Mouse (Mus musculus): ENCODE results near the gene Tas2r138. TPM values are rescaled to one million over a fixed set of nuclear protein-coding genes. Genes with fewer than 3 reads are reported as not detected.
A peak's percentile ranks its signal among the peaks of the same experiment; 100 is the strongest.
"Not testable (repeated sequence)": the region's sequence is repeated elsewhere in the genome, so short reads cannot be mapped to it uniquely, and the experiment has no call there.

Gene Tas2r138
- polyA plus RNA-seq, 1 experiment from 2014 or later, result not detected

DNA sequence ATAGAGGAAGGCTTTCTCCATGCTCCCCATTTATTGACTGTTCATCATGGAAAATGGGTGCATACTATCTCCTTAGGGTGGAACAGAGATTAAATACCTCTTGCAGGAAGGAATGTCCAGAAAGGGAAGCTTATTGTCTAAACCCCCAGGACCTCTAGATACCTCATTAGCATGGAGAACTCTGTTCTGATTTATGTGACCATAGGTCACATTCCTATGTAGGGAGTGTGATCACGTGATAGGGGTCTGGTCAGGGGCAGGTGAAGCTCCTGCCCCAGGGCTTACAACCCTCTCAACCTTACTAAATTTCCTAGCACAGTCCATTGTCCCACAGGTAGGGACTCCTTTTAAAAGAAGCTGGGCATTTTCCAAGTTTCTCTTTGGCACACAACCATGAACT is 13.0 kb upstream of the Tas2r138 start:
- peak; percentile 40; the same call in 1 of the 2 replicates for ATAC-seq (ENCODE audit: insufficient read depth, low FRiP score)
- H3K4me2 ChIP-seq (ENCODE audit: low read depth, low read length), result no peak overlapping the region
- no peaks in the 10 kb centered on the region for H3K9me3 ChIP-seq (replicated peaks; ENCODE audit: control insufficient read depth, low read length)
- H3K9ac ChIP-seq (ENCODE audit: low read length), result no peak overlapping the region
- H3K36me3 ChIP-seq (ENCODE audit: control insufficient read depth, insufficient read depth, low read length), result no peaks in the 10 kb centered on the region
- H3K4me3 ChIP-seq (replicated peaks; ENCODE audit: low read length), result no peak overlapping the region
- WGBS, result 48% methylated on average over 1 of the region's 1 CpGs
- H3K27me3 ChIP-seq (ENCODE audit: control insufficient read depth, insufficient read depth, low read length), result no peaks in the 10 kb centered on the region
- H3K4me1 ChIP-seq (ENCODE audit: control insufficient read depth, insufficient read depth, low read length), result no peaks in the 10 kb centered on the region
- no peak overlapping the region for H3K27ac ChIP-seq (ENCODE audit: low read length)

GRCm38 (mm10) chr6:40617965-40618364 is 4.9 kb upstream of the Tas2r138 start:
- Histone ChIP-seq H3K9me3 (replicated peaks; ENCODE audit: control insufficient read depth, low read length) (no peaks in the 10 kb centered on the region), H3K9ac (ENCODE audit: low read length) (no peak overlapping the region), H3K4me3 (replicated peaks; ENCODE audit: low read length) (no peak overlapping the region), H3K27ac (ENCODE audit: low read length) (no peak overlapping the region), H3K4me2 (ENCODE audit: low read depth, low read length) (no peak overlapping the region), H3K4me1 (ENCODE audit: control insufficient read depth, insufficient read depth, low read length) (no peaks in the 10 kb centered on the region), H3K27me3 (ENCODE audit: control insufficient read depth, insufficient read depth, low read length) (no peaks in the 10 kb centered on the region), H3K36me3 (ENCODE audit: control insufficient read depth, insufficient read depth, low read length) (no peaks in the 10 kb centered on the region)
- ATAC-seq (ENCODE audit: insufficient read depth, low FRiP score), result no peak
- WGBS, result 8% methylated on average over 2 of the region's 2 CpGs

- 68% methylated on average over 8 of the region's 8 CpGs for WGBS
- Histone ChIP-seq H3K27me3 (ENCODE audit: control insufficient read depth, insufficient read depth, low read length) (no peaks in the 10 kb centered on the region), H3K9me3 (replicated peaks; ENCODE audit: control insufficient read depth, low read length) (no peaks in the 10 kb centered on the region), H3K4me1 (ENCODE audit: control insufficient read depth, insufficient read depth, low read length) (no peaks in the 10 kb centered on the region), H3K4me3 (replicated peaks; ENCODE audit: low read length) (no peak overlapping the region), H3K9ac (ENCODE audit: low read length) (no peak overlapping the region), H3K36me3 (ENCODE audit: control insufficient read depth, insufficient read depth, low read length) (no peaks in the 10 kb centered on the region), H3K27ac (ENCODE audit: low read length) (no peak overlapping the region), H3K4me2 (ENCODE audit: low read depth, low read length) (no peak overlapping the region)
- ATAC-seq (ENCODE audit: insufficient read depth, low FRiP score), result no peak
These were observed 2.9 kb downstream of the Tas2r138 start for GRCm38 (mm10) chr6:40610244-40610643.

DNA sequence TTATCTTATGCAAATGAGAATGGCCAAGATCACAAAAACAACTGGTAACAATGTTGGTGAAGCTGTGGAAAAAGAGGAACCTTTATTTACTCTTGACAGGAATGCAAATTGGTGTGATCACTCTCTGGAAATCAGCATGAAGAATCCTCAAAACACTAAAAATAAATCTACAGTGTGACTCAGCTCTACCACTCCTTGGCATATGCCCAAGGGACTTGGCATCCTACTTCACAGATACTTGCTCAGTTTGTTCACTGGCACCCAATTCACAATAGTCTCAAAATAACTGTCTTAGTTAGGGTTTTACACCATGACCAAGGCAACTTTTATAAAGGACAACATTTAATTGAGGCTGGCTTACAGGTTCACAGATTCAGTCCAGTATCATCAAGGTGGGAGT is 5.7 kb downstream of the Tas2r138 start:
- Histone ChIP-seq H3K27ac (ENCODE audit: low read length) (no peak overlapping the region), H3K9me3 (replicated peaks; ENCODE audit: control insufficient read depth, low read length) (no peaks in the 10 kb centered on the region), H3K4me3 (replicated peaks; ENCODE audit: low read length) (no peak overlapping the region), H3K9ac (ENCODE audit: low read length) (no peak overlapping the region), H3K27me3 (ENCODE audit: control insufficient read depth, insufficient read depth, low read length) (no peaks in the 10 kb centered on the region), H3K4me1 (ENCODE audit: control insufficient read depth, insufficient read depth, low read length) (no peaks in the 10 kb centered on the region), H3K36me3 (ENCODE audit: control insufficient read depth, insufficient read depth, low read length) (no peaks in the 10 kb centered on the region), H3K4me2 (ENCODE audit: low read depth, low read length) (no peak overlapping the region)
- ATAC-seq (ENCODE audit: insufficient read depth, low FRiP score), result no peak

GRCm38 (mm10) chr6:40598546-40598945 is 14.6 kb downstream of the Tas2r138 start:
- H3K9ac ChIP-seq (ENCODE audit: low read length); ATAC-seq (ENCODE audit: insufficient read depth, low FRiP score); H3K4me1 ChIP-seq (ENCODE audit: control insufficient read depth, insufficient read depth, low read length); H3K27ac ChIP-seq (ENCODE audit: low read length); H3K36me3 ChIP-seq (ENCODE audit: control insufficient read depth, insufficient read depth, low read length); H3K9me3 ChIP-seq (replicated peaks; ENCODE audit: control insufficient read depth, low read length); H3K4me2 ChIP-seq (ENCODE audit: low read depth, low read length); H3K4me3 ChIP-seq (replicated peaks; ENCODE audit: low read length); H3K27me3 ChIP-seq (ENCODE audit: control insufficient read depth, insufficient read depth, low read length): not testable (repeated sequence)
- 37% methylated on average over 4 of the region's 4 CpGs for WGBS

DNA sequence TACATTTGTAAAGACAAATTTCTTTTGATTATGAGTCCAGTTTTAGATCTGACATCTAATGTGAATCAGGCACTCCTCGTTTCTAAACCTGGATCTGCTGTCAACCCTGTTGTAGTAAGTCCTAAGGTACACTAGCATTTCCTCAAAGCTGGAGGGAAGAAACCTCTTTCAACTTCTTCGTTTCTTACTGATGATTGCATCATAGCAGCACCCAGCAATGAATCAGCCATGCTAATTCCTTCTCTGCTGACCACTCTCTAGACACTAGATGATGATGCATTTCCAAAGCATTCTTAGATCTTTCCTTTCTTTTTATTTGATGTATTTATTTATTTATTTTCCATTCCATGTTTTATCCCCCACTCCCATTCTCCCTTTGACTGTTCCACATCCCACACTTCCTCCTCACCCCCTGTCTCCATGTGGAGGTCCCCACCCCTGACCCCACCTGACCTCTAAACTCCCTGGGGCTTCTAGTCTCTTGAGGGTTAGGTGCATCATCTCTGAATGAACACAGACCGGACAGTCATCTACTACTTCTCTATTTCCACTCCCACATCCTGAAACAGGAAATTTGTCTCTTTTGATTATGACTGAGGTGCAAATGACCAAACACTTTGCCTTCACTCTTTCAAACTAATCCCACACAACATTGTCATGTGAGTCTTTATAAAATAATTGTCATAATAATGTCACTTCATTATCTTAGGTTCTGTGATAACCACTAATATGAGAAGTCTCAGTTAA is 18.1 kb downstream of the Tas2r138 start:
- Histone ChIP-seq H3K4me2 (ENCODE audit: low read depth, low read length) (no peak overlapping the region), H3K4me1 (ENCODE audit: control insufficient read depth, insufficient read depth, low read length) (no peaks in the 10 kb centered on the region), H3K27ac (ENCODE audit: low read length) (no peak overlapping the region), H3K4me3 (replicated peaks; ENCODE audit: low read length) (no peak overlapping the region), H3K9ac (ENCODE audit: low read length) (no peak overlapping the region), H3K9me3 (replicated peaks; ENCODE audit: control insufficient read depth, low read length) (no peaks in the 10 kb centered on the region), H3K36me3 (ENCODE audit: control insufficient read depth, insufficient read depth, low read length) (no peaks in the 10 kb centered on the region), H3K27me3 (ENCODE audit: control insufficient read depth, insufficient read depth, low read length) (no peaks in the 10 kb centered on the region)
- 73% methylated on average over 3 of the region's 3 CpGs for WGBS
- ATAC-seq (ENCODE audit: insufficient read depth, low FRiP score), result no peak

DNA sequence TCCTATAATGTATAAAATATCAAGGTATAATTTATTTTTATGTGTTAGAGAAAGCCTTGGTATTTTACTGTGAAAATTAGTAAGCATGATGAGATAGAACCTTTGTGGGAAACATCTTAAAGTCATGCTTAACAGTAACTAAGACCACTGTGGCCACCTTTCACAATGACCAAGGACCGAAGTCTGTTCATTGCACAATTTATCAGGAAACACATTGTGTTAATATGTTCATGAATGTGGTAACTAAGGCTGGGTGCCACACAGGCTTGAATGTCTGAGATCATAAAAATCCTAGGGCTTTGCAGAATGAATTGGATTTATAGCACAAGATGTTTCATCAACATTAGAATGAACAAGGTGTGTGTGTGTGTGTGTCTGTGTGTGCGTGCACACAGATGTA is 24.8 kb downstream of the Tas2r138 start:
- H3K4me1 ChIP-seq (ENCODE audit: control insufficient read depth, insufficient read depth, low read length), result no peaks in the 10 kb centered on the region
- 89% methylated on average over 2 of the region's 2 CpGs for WGBS
- no peak overlapping the region for H3K4me2 ChIP-seq (ENCODE audit: low read depth, low read length)
- no peaks in the 10 kb centered on the region for H3K36me3 ChIP-seq (ENCODE audit: control insufficient read depth, insufficient read depth, low read length)
- H3K9me3 ChIP-seq (replicated peaks; ENCODE audit: control insufficient read depth, low read length), result no peaks in the 10 kb centered on the region
- no peak overlapping the region for H3K9ac ChIP-seq (ENCODE audit: low read length)
- no peak overlapping the region for H3K27ac ChIP-seq (ENCODE audit: low read length)
- no peak for ATAC-seq (ENCODE audit: insufficient read depth, low FRiP score)
- no peaks in the 10 kb centered on the region for H3K27me3 ChIP-seq (ENCODE audit: control insufficient read depth, insufficient read depth, low read length)
- no peak overlapping the region for H3K4me3 ChIP-seq (replicated peaks; ENCODE audit: low read length)

- no peak within 1 kb of the TSS for H3K9ac ChIP-seq (ENCODE audit: low read length)
- H3K27me3 ChIP-seq (ENCODE audit: control insufficient read depth, insufficient read depth, low read length), result no peaks in the 10 kb centered on the region
- no peak for ATAC-seq (ENCODE audit: insufficient read depth, low FRiP score)
- no peaks in the 10 kb centered on the region for H3K4me1 ChIP-seq (ENCODE audit: control insufficient read depth, insufficient read depth, low read length)
- no peaks in the 10 kb centered on the region for H3K9me3 ChIP-seq (replicated peaks; ENCODE audit: control insufficient read depth, low read length)
- no peaks in the 10 kb centered on the region for H3K36me3 ChIP-seq (ENCODE audit: control insufficient read depth, insufficient read depth, low read length)
- no peak within 1 kb of the TSS for H3K4me3 ChIP-seq (replicated peaks; ENCODE audit: low read length)
- H3K27ac ChIP-seq (ENCODE audit: low read length), result no peak within 1 kb of the TSS
- WGBS, result 74% methylated on average over 5 of the region's 5 CpGs
- H3K4me2 ChIP-seq (ENCODE audit: low read depth, low read length), result no peak within 1 kb of the TSS
These were observed 27.5 kb downstream of the Tas2r138 start, which contains the start of gene Clec5a for GRCm38 (mm10) chr6:40585645-40586044. Clec5a (minus strand) TSS chr6:40585821.

DNA sequence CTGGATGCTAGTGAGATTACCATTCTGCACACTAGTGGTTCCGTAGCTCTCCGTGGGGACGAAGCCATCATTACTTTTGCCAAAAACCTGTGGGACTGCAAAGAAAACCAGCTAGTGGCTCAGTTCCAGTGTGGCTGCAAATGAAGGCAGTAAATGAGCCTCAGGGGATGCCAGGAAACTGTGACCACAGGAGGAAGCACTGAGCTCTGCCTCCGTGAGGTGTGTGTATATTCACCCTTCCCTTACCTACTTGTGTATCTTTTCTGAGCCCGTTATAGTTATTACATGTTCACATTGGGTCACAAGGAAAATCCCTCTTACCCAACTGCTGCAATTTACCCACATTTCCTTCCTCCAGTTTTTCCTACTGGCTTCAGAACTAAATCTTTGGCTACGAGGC is 28.8 kb downstream of the Tas2r138 start:
- H3K9me3 ChIP-seq (replicated peaks; ENCODE audit: control insufficient read depth, low read length), result no peaks in the 10 kb centered on the region
- H3K27ac ChIP-seq (ENCODE audit: low read length), result no peak overlapping the region
- no peaks in the 10 kb centered on the region for H3K4me1 ChIP-seq (ENCODE audit: control insufficient read depth, insufficient read depth, low read length)
- no peak overlapping the region for H3K9ac ChIP-seq (ENCODE audit: low read length)
- H3K27me3 ChIP-seq (ENCODE audit: control insufficient read depth, insufficient read depth, low read length), result no peaks in the 10 kb centered on the region
- H3K4me3 ChIP-seq (replicated peaks; ENCODE audit: low read length), result no peak overlapping the region
- ATAC-seq (ENCODE audit: insufficient read depth, low FRiP score), result no peak
- 84% methylated on average over 6 of the region's 6 CpGs for WGBS
- H3K36me3 ChIP-seq (ENCODE audit: control insufficient read depth, insufficient read depth, low read length), result no peaks in the 10 kb centered on the region
- H3K4me2 ChIP-seq (ENCODE audit: low read depth, low read length), result no peak overlapping the region
